In the genomic region with DNA sequence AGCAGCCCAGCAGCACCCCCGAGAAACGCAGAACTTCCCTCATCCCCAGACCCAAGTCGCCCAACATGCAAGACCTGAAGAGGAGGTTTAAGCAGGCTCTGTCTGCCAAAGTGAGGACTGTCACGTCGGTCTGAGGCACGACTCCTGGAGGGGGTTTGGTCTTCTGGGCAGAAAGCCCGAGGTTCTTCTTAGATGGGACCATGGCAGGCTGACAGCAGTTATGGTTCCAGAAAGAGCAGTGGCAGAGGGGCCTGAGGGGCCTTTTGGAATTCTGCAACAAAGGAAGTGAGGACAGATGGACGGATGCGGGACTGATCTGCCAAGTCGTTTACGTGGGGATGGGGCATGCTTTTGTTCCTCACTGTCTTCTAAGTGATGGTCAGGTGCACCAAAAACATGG, we compare ENCODE assay signal across 12 mouse cellular contexts. TPM values are rescaled to one million over a fixed set of nuclear protein-coding genes. Genes with fewer than 3 reads are reported as not detected.
DNase-seq lines count a peak whose midpoint lies in the region; ATAC-seq and TF ChIP-seq lines count a peak whose summit lies in the region.
"Had no signal": no experiment of that assay in that cellular context is flagged by ENCODE, and none has a peak within 500 bp of the region (broad histone marks: within the 10 kb centered on the region; RNA-seq: fewer than 3 reads in every experiment).

No protein-coding gene starts in this region.

- TF ChIP-seq CTCF in gastrocnemius, adult 2 months (IDR thresholded peaks at IDR 0.05) = no peak
- no peak for TF ChIP-seq CTCF in heart, postnatal 0 days (IDR thresholded peaks at IDR 0.05; ENCODE audit: low read depth)

- H3K4me2 ChIP-seq in heart, postnatal 0 days (ENCODE audit: low read depth, low read length) = peak overlapping the region; percentile 83
- peak overlapping the region; percentile 34 for H3K4me2 ChIP-seq in neural tube, embryonic 14.5 days (ENCODE audit: low read depth, low read length)
- H3K4me2 ChIP-seq: liver, embryonic 13.5 days had no signal

- no peak overlapping the region for H3K27ac ChIP-seq in gastrocnemius, adult 2 months
- peak overlapping the region; percentile 71 for H3K27ac ChIP-seq in heart, postnatal 0 days (ENCODE audit: low read depth)
- H3K27ac ChIP-seq in neural tube, embryonic 14.5 days (ENCODE audit: low read depth, low read length) = no peak overlapping the region; the same call in 1 of the 2 replicates
- H3K27ac ChIP-seq: liver, embryonic 13.5 days had no signal

- DNase-seq in gastrocnemius, adult 2 months = no peak
- DNase-seq in gastrocnemius, adult 8-10 months (ENCODE audit: low spot score in 2 of 2) = no peak
- peak; percentile 79 for DNase-seq in left cerebral cortex, postnatal 4 days
- no peak for DNase-seq in left cerebral cortex, adult 9 months (ENCODE audit: low spot score in 2 of 2)
- DNase-seq in heart, postnatal 0 days (ENCODE audit: low spot score) = no peak
- DNase-seq in adrenal gland, adult 8-10 months = no peak
- no peak for DNase-seq in spleen, adult 18-20 months
- DNase-seq: gastrocnemius, postnatal 14 days; liver, embryonic 13.5 days; right cerebral cortex, postnatal 25 days; thymus, postnatal 14 days had no signal

- H3K36me3 ChIP-seq in heart, postnatal 0 days (replicated peaks; ENCODE audit: control insufficient read depth, insufficient read depth, low read length) = peaks cover 28% of the 10 kb centered on the region
- no peaks in the 10 kb centered on the region for H3K36me3 ChIP-seq in neural tube, embryonic 14.5 days (ENCODE audit: control insufficient read depth, insufficient read depth, low read length)

- no peaks in the 10 kb centered on the region for H3K27me3 ChIP-seq in heart, postnatal 0 days (ENCODE audit: control insufficient read depth, insufficient read depth, low read length)
- H3K27me3 ChIP-seq in neural tube, embryonic 14.5 days (ENCODE audit: control insufficient read depth, insufficient read depth, low read length) = no peaks in the 10 kb centered on the region

- no peak for ATAC-seq in heart, postnatal 0 days (ENCODE audit: insufficient read depth, low read depth)
- ATAC-seq in neural tube, embryonic 14.5 days (ENCODE audit: low read depth) = no peak

- H3K4me1 ChIP-seq in heart, postnatal 0 days (ENCODE audit: control insufficient read depth, insufficient read depth) = peaks cover 33% of the 10 kb centered on the region
- peaks cover 12% of the 10 kb centered on the region; the same call in 1 of the 2 replicates for H3K4me1 ChIP-seq in neural tube, embryonic 14.5 days (ENCODE audit: control insufficient read depth, insufficient read depth, low read length)

- intact Hi-C loops in gastrocnemius, adult 2 months (cut with DNase I) = loop anchor here (5.0 kb wide), 3 partner anchors 79 to 131 kb away; a partner anchor contains a TSS
- intact Hi-C loops in left cerebral cortex, postnatal 4 days (cut with DNase I) = loop anchor here (5.0 to 10.0 kb wide), 2 partner anchors 54 to 104 kb away; no protein-coding TSS in a partner anchor

- peak overlapping the region; percentile 75; the same call in 1 of the 2 replicates for H3K9ac ChIP-seq in heart, postnatal 0 days (replicated peaks; ENCODE audit: low read depth, low read length)
- H3K9ac ChIP-seq in neural tube, embryonic 14.5 days (replicated peaks; ENCODE audit: low read depth, low read length) = no peak overlapping the region
- H3K9ac ChIP-seq: liver, embryonic 13.5 days had no signal

- WGBS in heart, postnatal 0 days = 28% methylated on average over 11 of the region's 11 CpGs
- WGBS in neural tube, embryonic 14.5 days = 67% methylated on average over 11 of the region's 11 CpGs

- 0 out of 2 replicates have a peak, but pooled peaks cover 5% of the 10 kb centered on the region for H3K9me3 ChIP-seq in heart, postnatal 0 days (replicated peaks; ENCODE audit: control insufficient read depth, low read length)
- H3K9me3 ChIP-seq in neural tube, embryonic 14.5 days (ENCODE audit: control insufficient read depth, low read length) = no peaks in the 10 kb centered on the region
- H3K9me3 ChIP-seq: liver, embryonic 13.5 days had no signal

- H3K4me3 ChIP-seq in gastrocnemius, adult 2 months = peak overlapping the region; percentile 93
- H3K4me3 ChIP-seq in heart, postnatal 0 days (ENCODE audit: low read depth, low read length) = peak overlapping the region; percentile 64
- no peak overlapping the region for H3K4me3 ChIP-seq in neural tube, embryonic 14.5 days (ENCODE audit: low read depth, low read length)
- H3K4me3 ChIP-seq: liver, embryonic 13.5 days had no signal

- TF ChIP-seq EP300 in heart, postnatal 0 days (IDR thresholded peaks at IDR 0.05; ENCODE audit: low read depth) = no peak

RNA-seq across cellular contexts. Expression of a gene that starts 3.4 kb away (rescaled TPM):
- total RNA-seq in gastrocnemius, adult 2 months (2021) = 1 to 10 TPM; 2.0 to 5.4 TPM
- total RNA-seq in gastrocnemius, adult 8-10 months (2022) = 10 to 100 TPM in 1 of 4 experiments, 1 to 10 TPM in 3; 1.4 to 10.6 (median 2.7) TPM
- total RNA-seq in left cerebral cortex, postnatal 4 days (2021) = 10 to 100 TPM; 42.7 to 50.6 TPM
- 22.8 and 24.5 TPM in 2 replicates for total RNA-seq in heart, postnatal 0 days (2014; rRNA removed; ENCODE audit: low replicate concordance)
- 61.9 and 67.8 TPM in 2 replicates for polyA plus RNA-seq in heart, postnatal 0 days (2015; fragmentation: Nextera tagmentation; extraction: Ambion mirVana)
- 9.9 and 14.9 TPM in 2 replicates for polyA plus RNA-seq in neural tube, embryonic 14.5 days (2014; fragmentation: Nextera tagmentation; extraction: Ambion mirVana)
- total RNA-seq in adrenal gland, adult 8-10 months (2022) = 10 to 100 TPM; 21.0 to 26.2 (median 23.7) TPM
